Mouse (Mus musculus) neural tube, embryonic 12.5 days (tissue): ENCODE results near the gene Hdac1. TPM values are rescaled to one million over a fixed set of nuclear protein-coding genes. Genes with fewer than 3 reads are reported as not detected.

ENCODE experiments used
- ATAC-seq: fragments of 200-750 bp; cut with Nextera tagmentation; 2 replicates; pipeline ENCODE4 v1.8.0; 2017; ENCODE audit warnings: low read depth, mild to moderate bottlenecking, moderate TSS enrichment, moderate library complexity; ENCODE audit not compliant: low FRiP score
- H3K27ac ChIP-seq: fragments of 300-500 bp; sonication (generic); 2 replicates; pipeline ENCODE4 v1.5.1; 2016
- H3K27me3 ChIP-seq: fragments of 300-500 bp; sonication (generic); replicated peaks from 2 replicates; pipeline ENCODE4 v1.6.1; 2016; ENCODE audit warnings: mild to moderate bottlenecking
- H3K36me3 ChIP-seq: fragments of 300-500 bp; sonication (generic); 2 replicates; pipeline ENCODE4 v1.6.1; 2016; ENCODE audit warnings: mild to moderate bottlenecking
- H3K4me1 ChIP-seq: fragments of 300-500 bp; sonication (generic); 2 replicates; pipeline ENCODE4 v1.6.1; 2016
- H3K4me2 ChIP-seq: fragments of 300-500 bp; sonication (generic); replicated peaks from 2 replicates; pipeline ENCODE4 v1.6.1; 2016; ENCODE audit warnings: mild to moderate bottlenecking
- H3K4me3 ChIP-seq: fragments of 300-500 bp; sonication (generic); 2 replicates; pipeline ENCODE4 v1.5.1; 2016
- H3K9ac ChIP-seq: fragments of 300-500 bp; sonication (generic); 2 replicates; pipeline ENCODE4 v1.6.1; 2016; ENCODE audit warnings: mild to moderate bottlenecking
- H3K9me3 ChIP-seq: fragments of 300-500 bp; sonication (generic); 2 replicates; pipeline ENCODE4 v1.6.1; 2016; ENCODE audit warnings: mild to moderate bottlenecking
- WGBS: fragments of 180-500 bp; shearing (Covaris S2); methylation state at CpG from one replicate; pipeline ENCODE4 v1.1.7; 2016; 5-methylcytosine and 5-hydroxymethylcytosine counted together
- microRNA-seq: library from miRNA; unstranded; fragments of <30 nt; microRNA quantifications from one replicate; pipeline ENCODE4, GENCODE M21; 2017
- polyA plus RNA-seq: library from polyadenylated mRNA; unstranded; fragments of >200 nt; fragmentation: Nextera tagmentation; extraction: Ambion mirVana; gene quantifications from 2 replicates; pipeline ENCODE4 v1.2.1, GENCODE M21; 2016

Gene Hdac1
- polyA plus RNA-seq, 1 experiment from 2014 or later: 192 TPM

- Histone ChIP-seq H3K27me3 (peaks cover 27% of the 10 kb centered on the region), H3K9me3 (no peaks in the 10 kb centered on the region), H3K9ac (peak within 1 kb of the TSS; percentile 47; the same call in 1 of the 2 replicates), H3K27ac (no peak within 1 kb of the TSS), H3K4me2 (peak within 1 kb of the TSS; percentile 62), H3K4me1 (peaks cover 17% of the 10 kb centered on the region), H3K4me3 (peak within 1 kb of the TSS; percentile 35), H3K36me3 (peaks cover 29% of the 10 kb centered on the region)
- ATAC-seq: peak; percentile 53; the same call in 1 of the 2 replicates
- WGBS: 4% methylated on average over 70 of the region's 70 CpGs
Observed at GRCm38 (mm10) chr4:129490972-129491880, 51.3 kb downstream of the Hdac1 start, which contains the start of the genes Tssk3 and Fam229a. Gene Tssk3, minus strand, starts transcription at chr4:129491022. Gene Fam229a, plus strand, starts transcription at chr4:129491190.

GRCm38 (mm10) chr4:129481090-129481489 is 61.4 kb downstream of the Hdac1 start:
- Histone ChIP-seq H3K9me3 (no peaks in the 10 kb centered on the region), H3K4me1 (no peaks in the 10 kb centered on the region), H3K36me3 (peaks cover 86% of the 10 kb centered on the region), H3K27me3 (no peaks in the 10 kb centered on the region), H3K4me3 (no peak overlapping the region), H3K4me2 (no peak overlapping the region), H3K9ac (no peak overlapping the region), H3K27ac (no peak overlapping the region)
- ATAC-seq: no peak
- 85% methylated on average over 1 of the region's 1 CpGs for WGBS

- 88% methylated on average over 3 of the region's 3 CpGs for WGBS
- no peak for ATAC-seq
- no peak overlapping the region for H3K9ac ChIP-seq
- H3K9me3 ChIP-seq: no peaks in the 10 kb centered on the region
- peaks cover 84% of the 10 kb centered on the region for H3K36me3 ChIP-seq
- no peaks in the 10 kb centered on the region for H3K27me3 ChIP-seq
- H3K4me3 ChIP-seq: no peak overlapping the region
- H3K4me2 ChIP-seq: no peak overlapping the region
- H3K4me1 ChIP-seq: no peaks in the 10 kb centered on the region
- no peak overlapping the region for H3K27ac ChIP-seq
Observed at GRCm38 (mm10) chr4:129479863-129480262, 62.6 kb downstream of the Hdac1 start.

GRCm38 (mm10) chr4:129476047-129476446 is 66.5 kb downstream of the Hdac1 start:
- H3K4me1 ChIP-seq: no peaks in the 10 kb centered on the region
- peaks cover 84% of the 10 kb centered on the region for H3K36me3 ChIP-seq
- no peak overlapping the region for H3K4me3 ChIP-seq
- no peak for ATAC-seq
- no peak overlapping the region for H3K9ac ChIP-seq
- no peak overlapping the region for H3K4me2 ChIP-seq
- H3K9me3 ChIP-seq: no peaks in the 10 kb centered on the region
- 89% methylated on average over 11 of the region's 11 CpGs for WGBS
- H3K27me3 ChIP-seq: no peaks in the 10 kb centered on the region
- no peak overlapping the region for H3K27ac ChIP-seq

Small RNAs within 50 kb of the gene (microRNA-seq; reads per million reads assigned to microRNA genes)
- not detected for gene Mir8119

Other genes with a start within 250 kb of the Hdac1 start
- 451 and 469 TPM in 2 replicates for gene Rbbp4, start 207.3 kb downstream of the Hdac1 start, polyA plus RNA-seq
- 34.2 and 38.0 TPM in 2 replicates for gene Zbtb8os, start 207.0 kb downstream of the Hdac1 start, polyA plus RNA-seq
- 12.5 and 15.4 TPM in 2 replicates for gene Zbtb8a, start 164.6 kb downstream of the Hdac1 start, polyA plus RNA-seq
- 4.9 and 5.0 TPM in 2 replicates for gene Zbtb8b, start 101.9 kb downstream of the Hdac1 start, polyA plus RNA-seq
- gene Bsdc1, start 81.1 kb downstream of the Hdac1 start, polyA plus RNA-seq: 31.9 and 33.1 TPM in 2 replicates
- not detected in 2 replicates for gene Tssk3, start 51.7 kb downstream of the Hdac1 start, polyA plus RNA-seq
- not detected in 2 replicates for gene Fam229a, start 51.5 kb downstream of the Hdac1 start, polyA plus RNA-seq
- 2,122 and 2,278 TPM in 2 replicates for gene Marcksl1, start 29.1 kb downstream of the Hdac1 start, polyA plus RNA-seq
- 7.8 and 8.0 TPM in 2 replicates for gene Lck, start 30.9 kb upstream of the Hdac1 start, polyA plus RNA-seq
- 1.5 and 2.2 TPM in 2 replicates for gene Fam167b, start 35.8 kb upstream of the Hdac1 start, polyA plus RNA-seq
- gene Eif3i, start 57.9 kb upstream of the Hdac1 start, polyA plus RNA-seq: 200 and 208 TPM in 2 replicates
- gene Tmem234, start 58.0 kb upstream of the Hdac1 start, polyA plus RNA-seq: 175 and 183 TPM in 2 replicates
- gene Dcdc2b, start 71.5 kb upstream of the Hdac1 start, polyA plus RNA-seq: 3.1 and 3.3 TPM in 2 replicates
- 32.5 and 32.6 TPM in 2 replicates for gene Iqcc, start 76.4 kb upstream of the Hdac1 start, polyA plus RNA-seq
- gene Ccdc28b, start 81.2 kb upstream of the Hdac1 start, polyA plus RNA-seq: 103 and 107 TPM in 2 replicates
- 77.6 and 83.5 TPM in 2 replicates for gene Txlna, start 98.4 kb upstream of the Hdac1 start, polyA plus RNA-seq
- 16.3 and 16.6 TPM in 2 replicates for gene Kpna6, start 130.1 kb upstream of the Hdac1 start, polyA plus RNA-seq
- gene Tmem39b, start 154.1 kb upstream of the Hdac1 start, polyA plus RNA-seq: 16.0 and 16.8 TPM in 2 replicates
- gene Khdrbs1, start 199.6 kb upstream of the Hdac1 start, polyA plus RNA-seq: 211 and 212 TPM in 2 replicates